Mouse (Mus musculus) lung, postnatal 0 days (tissue): ENCODE measurements around the gene Tdo2.

Experiments used
- CTCF ChIP-seq: IDR thresholded peaks from 2 replicates; pipeline ENCODE4 v1.5.1; 2016; ENCODE audit warnings: antibody characterized with exemption, mild to moderate bottlenecking
- EP300 ChIP-seq: IDR thresholded peaks from 2 replicates; pipeline ENCODE4 v1.6.1; 2016; ENCODE audit warnings: antibody characterized with exemption, mild to moderate bottlenecking, control low read depth

- no peak for TF ChIP-seq CTCF
- TF ChIP-seq EP300 = no peak
These were observed 33.7 kb downstream of the Tdo2 start for GRCm38 (mm10) chr3:81942341-81942740.
